Mouse (Mus musculus): Measurements from ENCODE around the gene Cnnm1. TPM values are rescaled to one million over a fixed set of nuclear protein-coding genes. Genes with fewer than 3 reads are reported as not detected.
"Not testable (repeated sequence)": the region's sequence is repeated elsewhere in the genome, so short reads cannot be mapped to it uniquely, and the experiment has no call there.

Gene Cnnm1
- polyA plus RNA-seq, 1 experiment from 2014 or later, result 0.06 TPM

GRCm38 (mm10) chr19:43487429-43487828 lies 47.2 kb downstream of the Cnnm1 start:
- WGBS, result 31% methylated on average over 3 of the region's 3 CpGs
- no peak overlapping the region for H3K27ac ChIP-seq (ENCODE audit: poor library complexity, severe bottlenecking)
- H3K9ac ChIP-seq, result no peak overlapping the region
- peaks cover 18% of the 10 kb centered on the region for H3K27me3 ChIP-seq (replicated peaks)
- H3K9me3 ChIP-seq (replicated peaks), result no peaks in the 10 kb centered on the region
- H3K4me1 ChIP-seq (replicated peaks), result no peaks in the 10 kb centered on the region
- no peak overlapping the region for H3K4me3 ChIP-seq
- no peak for ATAC-seq (ENCODE audit: insufficient number of reproducible peaks, low FRiP score)
- H3K4me2 ChIP-seq, result no peak overlapping the region
- no peaks in the 10 kb centered on the region for H3K36me3 ChIP-seq

GRCm38 (mm10) chr19:43493316-43493715 lies 53.1 kb downstream of the Cnnm1 start:
- ATAC-seq (ENCODE audit: insufficient number of reproducible peaks, low FRiP score), result not testable (repeated sequence)

GRCm38 (mm10) chr19:43493878-43494277 lies 53.6 kb downstream of the Cnnm1 start:
- no peak overlapping the region for H3K9ac ChIP-seq
- WGBS, result 81% methylated on average over 6 of the region's 6 CpGs
- no peak overlapping the region for H3K4me2 ChIP-seq
- H3K36me3 ChIP-seq, result peaks cover 6% of the 10 kb centered on the region
- no peak overlapping the region for H3K4me3 ChIP-seq
- H3K27ac ChIP-seq (ENCODE audit: poor library complexity, severe bottlenecking), result no peak overlapping the region
- H3K4me1 ChIP-seq (replicated peaks), result peaks cover 4% of the 10 kb centered on the region
- H3K9me3 ChIP-seq (replicated peaks), result no peaks in the 10 kb centered on the region; the same call in 1 of the 2 replicates
- H3K27me3 ChIP-seq (replicated peaks), result 0 out of 2 replicates have a peak, but pooled peaks cover 7% of the 10 kb centered on the region
- no peak for ATAC-seq (ENCODE audit: insufficient number of reproducible peaks, low FRiP score)

More at GRCm38 (mm10) chr19:43493316-43493715, 53.1 kb downstream of the Cnnm1 start:
- not testable (repeated sequence) for H3K4me1 ChIP-seq (replicated peaks); H3K27ac ChIP-seq (ENCODE audit: poor library complexity, severe bottlenecking); H3K4me2 ChIP-seq; H3K36me3 ChIP-seq; H3K27me3 ChIP-seq (replicated peaks); H3K9me3 ChIP-seq (replicated peaks); H3K9ac ChIP-seq; H3K4me3 ChIP-seq
- WGBS, result 61% methylated on average over 1 of the region's 1 CpGs

GRCm38 (mm10) chr19:43494914-43495313 lies 54.7 kb downstream of the Cnnm1 start:
- Histone ChIP-seq H3K27ac (ENCODE audit: poor library complexity, severe bottlenecking) (no peak overlapping the region), H3K4me2 (peak overlapping the region; percentile 77), H3K36me3 (peaks cover 15% of the 10 kb centered on the region), H3K27me3 (replicated peaks) (0 out of 2 replicates have a peak, but pooled peaks cover 4% of the 10 kb centered on the region), H3K4me1 (replicated peaks) (peaks cover 4% of the 10 kb centered on the region), H3K9ac (peak overlapping the region; percentile 42; the same call in 1 of the 2 replicates), H3K9me3 (replicated peaks) (no peaks in the 10 kb centered on the region; the same call in 1 of the 2 replicates), H3K4me3 (peak overlapping the region; percentile 39)
- whole genome bisulfite sequencing, result 5% methylated on average over 14 of the region's 14 CpGs
- ATAC-seq (ENCODE audit: insufficient number of reproducible peaks, low FRiP score), result peak; percentile 60

GRCm38 (mm10) chr19:43495846-43496245 lies 55.6 kb downstream of the Cnnm1 start:
- Histone ChIP-seq H3K4me2 (0 out of 2 replicates have a peak overlapping the region, but pooled peaks have one; percentile 77), H3K27me3 (replicated peaks) (0 out of 2 replicates have a peak, but pooled peaks cover 4% of the 10 kb centered on the region), H3K36me3 (peaks cover 24% of the 10 kb centered on the region), H3K27ac (ENCODE audit: poor library complexity, severe bottlenecking) (no peak overlapping the region), H3K9me3 (replicated peaks) (no peaks in the 10 kb centered on the region; the same call in 1 of the 2 replicates), H3K4me1 (replicated peaks) (peaks cover 4% of the 10 kb centered on the region), H3K4me3 (no peak overlapping the region), H3K9ac (no peak overlapping the region)
- ATAC-seq (ENCODE audit: insufficient number of reproducible peaks, low FRiP score), result no peak
- 16% methylated on average over 5 of the region's 5 CpGs for WGBS

- no peak for ATAC-seq (ENCODE audit: insufficient number of reproducible peaks, low FRiP score)
- Histone ChIP-seq H3K9ac (no peak overlapping the region), H3K9me3 (replicated peaks) (no peaks in the 10 kb centered on the region; the same call in 1 of the 2 replicates), H3K27ac (ENCODE audit: poor library complexity, severe bottlenecking) (no peak overlapping the region), H3K4me1 (replicated peaks) (peaks cover 4% of the 10 kb centered on the region), H3K4me2 (no peak overlapping the region), H3K4me3 (no peak overlapping the region), H3K27me3 (replicated peaks) (0 out of 2 replicates have a peak, but pooled peaks cover 4% of the 10 kb centered on the region), H3K36me3 (peaks cover 38% of the 10 kb centered on the region)
- 84% methylated on average over 7 of the region's 7 CpGs for WGBS
These were observed 57.2 kb downstream of the Cnnm1 start for GRCm38 (mm10) chr19:43497440-43497839.

- WGBS, result 71% methylated on average over 7 of the region's 7 CpGs
- no peak for ATAC-seq (ENCODE audit: insufficient number of reproducible peaks, low FRiP score)
These were observed 58.6 kb downstream of the Cnnm1 start for GRCm38 (mm10) chr19:43498874-43499273.

GRCm38 (mm10) chr19:43502630-43503029 lies 62.4 kb downstream of the Cnnm1 start:
- whole genome bisulfite sequencing, result 83% methylated on average over 11 of the region's 11 CpGs

More at GRCm38 (mm10) chr19:43498874-43499273, 58.6 kb downstream of the Cnnm1 start:
- Histone ChIP-seq H3K4me3 (no peak overlapping the region), H3K9me3 (replicated peaks) (no peaks in the 10 kb centered on the region; the same call in 1 of the 2 replicates), H3K27ac (ENCODE audit: poor library complexity, severe bottlenecking) (no peak overlapping the region), H3K4me2 (no peak overlapping the region), H3K4me1 (replicated peaks) (peaks cover 4% of the 10 kb centered on the region), H3K9ac (no peak overlapping the region), H3K27me3 (replicated peaks) (no peaks in the 10 kb centered on the region), H3K36me3 (peaks cover 49% of the 10 kb centered on the region)

GRCm38 (mm10) chr19:43503593-43503992 lies 63.4 kb downstream of the Cnnm1 start:
- not testable (repeated sequence) for H3K4me1 ChIP-seq (replicated peaks); H3K4me2 ChIP-seq; H3K9ac ChIP-seq; H3K4me3 ChIP-seq; H3K27me3 ChIP-seq (replicated peaks); H3K9me3 ChIP-seq (replicated peaks); H3K27ac ChIP-seq (ENCODE audit: poor library complexity, severe bottlenecking); ATAC-seq (ENCODE audit: insufficient number of reproducible peaks, low FRiP score)
- 86% methylated on average over 8 of the region's 9 CpGs for WGBS
- H3K36me3 ChIP-seq, result peaks cover 85% of the 10 kb centered on the region

More at GRCm38 (mm10) chr19:43502630-43503029, 62.4 kb downstream of the Cnnm1 start:
- Histone ChIP-seq H3K27me3 (replicated peaks) (no peaks in the 10 kb centered on the region), H3K4me2 (no peak overlapping the region), H3K4me1 (replicated peaks) (no peaks in the 10 kb centered on the region), H3K4me3 (no peak overlapping the region), H3K9ac (no peak overlapping the region), H3K9me3 (replicated peaks) (no peaks in the 10 kb centered on the region; the same call in 1 of the 2 replicates), H3K27ac (ENCODE audit: poor library complexity, severe bottlenecking) (no peak overlapping the region), H3K36me3 (peaks cover 81% of the 10 kb centered on the region)
- ATAC-seq (ENCODE audit: insufficient number of reproducible peaks, low FRiP score), result no peak

- Histone ChIP-seq H3K4me3 (no peak overlapping the region), H3K9ac (no peak overlapping the region), H3K4me2 (no peak overlapping the region), H3K27me3 (replicated peaks) (no peaks in the 10 kb centered on the region), H3K36me3 (peaks cover 81% of the 10 kb centered on the region), H3K27ac (ENCODE audit: poor library complexity, severe bottlenecking) (no peak overlapping the region), H3K4me1 (replicated peaks) (no peaks in the 10 kb centered on the region), H3K9me3 (replicated peaks) (no peaks in the 10 kb centered on the region)
- no peak for ATAC-seq (ENCODE audit: insufficient number of reproducible peaks, low FRiP score)
- 84% methylated on average over 12 of the region's 12 CpGs for WGBS
These were observed 65.2 kb downstream of the Cnnm1 start for GRCm38 (mm10) chr19:43505441-43505840.

- WGBS, result 89% methylated on average over 14 of the region's 14 CpGs
- H3K9ac ChIP-seq, result no peak overlapping the region
- H3K36me3 ChIP-seq, result peaks cover 80% of the 10 kb centered on the region
These were observed 70.4 kb downstream of the Cnnm1 start for GRCm38 (mm10) chr19:43510436-43511220.

More at GRCm38 (mm10) chr19:43510436-43511220, 70.4 kb downstream of the Cnnm1 start:
- Histone ChIP-seq H3K4me1 (replicated peaks) (no peaks in the 10 kb centered on the region), H3K9me3 (replicated peaks) (no peaks in the 10 kb centered on the region), H3K27me3 (replicated peaks) (no peaks in the 10 kb centered on the region), H3K4me2 (no peak overlapping the region), H3K4me3 (no peak overlapping the region), H3K27ac (ENCODE audit: poor library complexity, severe bottlenecking) (no peak overlapping the region)
- ATAC-seq (ENCODE audit: insufficient number of reproducible peaks, low FRiP score), result no peak

All from heart, embryonic 12.5 days (tissue).